Mouse (Mus musculus): ENCODE measurements around the gene Cpne5.
"Not testable (repeated sequence)": the region's sequence is repeated elsewhere in the genome, so short reads cannot be mapped to it uniquely, and the experiment has no call there.

The Cpne5 gene

GRCm38 (mm10) chr17:29147273-29147672 lies 90.7 kb downstream of the Cpne5 start:
- CTCF ChIA-PET, result no interaction called here

GRCm38 (mm10) chr17:29145101-29145500 lies 92.9 kb downstream of the Cpne5 start:
- CTCF ChIA-PET, result no interaction called here

- CTCF ChIA-PET, result no interaction called here
Observed at GRCm38 (mm10) chr17:29143266-29143665, 94.7 kb downstream of the Cpne5 start.

GRCm38 (mm10) chr17:29141577-29141976 lies 96.4 kb downstream of the Cpne5 start:
- CTCF ChIA-PET, result no interaction called here

- CTCF ChIA-PET, result no interaction called here
Observed at GRCm38 (mm10) chr17:29137906-29138305, 100.1 kb downstream of the Cpne5 start.

GRCm38 (mm10) chr17:29136236-29136635 lies 101.7 kb downstream of the Cpne5 start:
- CTCF ChIA-PET, result interaction anchor here (0.5 kb wide), 1 partner anchor 194 kb away, joined by 3 read pairs; no protein-coding TSS in a partner anchor

GRCm38 (mm10) chr17:29135066-29135465 lies 102.9 kb downstream of the Cpne5 start:
- CTCF ChIA-PET, result interaction anchor here (0.7 kb wide), 1 partner anchor 29 kb away, joined by 8 read pairs; no protein-coding TSS in a partner anchor

GRCm38 (mm10) chr17:29129341-29129740 lies 108.6 kb downstream of the Cpne5 start:
- CTCF ChIA-PET, result interaction anchor here (0.8 kb wide), 1 partner anchor 742 kb away, joined by 4 read pairs; no protein-coding TSS in a partner anchor

- CTCF ChIA-PET, result no interaction called here
Observed at GRCm38 (mm10) chr17:29126561-29126960, 111.4 kb downstream of the Cpne5 start.

GRCm38 (mm10) chr17:29123578-29124174 lies 114.3 kb downstream of the Cpne5 start:
- CTCF ChIA-PET, result interaction anchor here (0.7 kb wide), 1 partner anchor 81 kb away, joined by 11 read pairs; no protein-coding TSS in a partner anchor

GRCm38 (mm10) chr17:29122817-29123216 lies 115.2 kb downstream of the Cpne5 start:
- CTCF ChIA-PET, result no interaction called here

GRCm38 (mm10) chr17:29120666-29121065 lies 117.3 kb downstream of the Cpne5 start:
- CTCF ChIA-PET, result no interaction called here

- CTCF ChIA-PET, result interaction anchor here (0.7 kb wide), 1 partner anchor 252 kb away, joined by 3 read pairs; no protein-coding TSS in a partner anchor
Observed at GRCm38 (mm10) chr17:29118057-29118456, 119.9 kb downstream of the Cpne5 start.

- CTCF ChIA-PET, result no interaction called here
Observed at GRCm38 (mm10) chr17:29117006-29117648, 120.8 kb downstream of the Cpne5 start.

- CTCF ChIA-PET, result no interaction called here
Observed at GRCm38 (mm10) chr17:29116023-29116422, 121.9 kb downstream of the Cpne5 start.

- CTCF ChIA-PET, result no interaction called here
Observed at GRCm38 (mm10) chr17:29113591-29114352, 124.2 kb downstream of the Cpne5 start, which contains the start of gene Rab44. TSS of gene Rab44 (plus strand) at chr17:29114145.

- CTCF ChIA-PET, result no interaction called here
Observed at GRCm38 (mm10) chr17:29111332-29111731, 126.6 kb downstream of the Cpne5 start.

- CTCF ChIA-PET, result not testable (repeated sequence)
Observed at GRCm38 (mm10) chr17:29110356-29110755, 127.6 kb downstream of the Cpne5 start.
